Mouse (Mus musculus): Measurements from ENCODE around the gene Chrm5.
"Not testable (repeated sequence)": the region's sequence is repeated elsewhere in the genome, so short reads cannot be mapped to it uniquely, and the experiment has no call there.

Chrm5 gene

DNA sequence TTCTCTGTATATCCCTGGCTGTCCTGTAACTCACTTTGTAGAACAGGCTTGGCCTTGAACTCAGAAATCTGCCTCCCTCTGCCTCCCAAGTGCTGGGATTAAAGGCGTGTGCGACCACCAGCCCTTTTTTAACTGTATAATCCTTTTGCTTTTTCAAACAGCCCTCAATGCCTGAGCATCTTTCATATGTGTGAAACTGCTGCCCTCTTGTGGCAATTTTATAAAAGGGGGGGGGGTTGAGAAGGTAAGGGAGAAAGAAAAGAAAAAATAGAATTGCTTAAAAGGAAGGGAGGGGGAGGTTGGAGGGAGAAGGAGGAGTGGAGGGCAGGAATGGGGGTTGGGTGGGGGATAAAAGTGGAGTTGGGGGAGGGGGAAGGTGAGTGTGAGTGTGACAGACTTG is 995 bp upstream of the Chrm5 start:
- no peak for DNase-seq (ENCODE audit: low spot score in 2 of 2)

DNA sequence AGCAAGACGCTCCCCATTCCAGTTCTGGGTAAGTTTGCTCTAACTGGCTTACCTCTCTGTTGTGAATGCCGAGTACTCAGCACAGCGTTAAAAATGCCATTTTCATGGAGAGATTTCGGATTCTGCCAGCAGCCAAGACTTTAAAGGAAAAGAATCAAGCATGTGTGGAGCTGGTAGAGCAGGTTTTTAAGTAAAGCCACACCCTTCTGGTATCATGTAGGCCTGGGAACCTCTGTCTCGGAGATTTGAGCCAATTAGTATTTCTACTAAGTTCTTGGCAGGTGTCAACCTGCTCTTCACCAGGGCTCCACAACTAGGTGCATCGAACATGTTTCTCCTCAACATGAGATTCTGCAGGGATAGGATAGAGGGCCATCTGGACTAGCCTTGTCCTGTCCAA is 4.0 kb downstream of the Chrm5 start:
- no peak for DNase-seq (ENCODE audit: low spot score in 2 of 2)

DNA sequence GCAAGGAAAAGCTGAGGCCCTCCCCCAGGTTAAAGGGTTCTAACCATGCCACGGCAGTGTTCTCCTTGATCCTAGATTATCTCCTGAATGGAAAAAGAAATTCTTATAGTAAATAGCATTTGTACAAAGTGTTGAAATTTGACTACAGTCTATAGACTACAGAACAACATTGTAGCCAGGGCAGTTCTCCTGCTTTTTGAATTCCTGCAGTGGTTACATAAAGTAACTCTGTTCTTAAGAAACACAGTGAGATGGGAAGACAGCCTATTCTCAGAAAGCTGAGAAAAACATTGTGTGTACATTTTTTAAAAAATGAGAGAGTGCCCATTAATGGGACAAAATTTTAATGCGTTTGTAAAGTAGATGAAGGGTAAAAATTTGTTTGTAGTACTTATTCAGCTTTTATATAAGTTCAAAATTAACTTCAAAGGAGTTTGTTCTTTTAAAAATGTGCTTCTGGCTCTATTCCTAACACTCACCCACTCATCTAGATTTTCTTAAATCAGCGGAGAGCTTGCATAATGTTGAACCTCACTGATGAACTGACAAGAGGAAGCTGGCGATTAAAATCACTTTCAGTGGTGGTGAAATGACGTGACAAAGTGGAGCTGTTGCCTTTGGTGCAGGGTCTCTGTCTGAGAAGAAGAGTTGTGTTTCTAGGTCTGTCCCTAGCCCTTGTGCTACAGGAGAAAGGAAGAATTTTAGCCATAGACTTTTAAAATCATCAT is 5.4 kb downstream of the Chrm5 start:
- no peak for DNase-seq (ENCODE audit: low spot score in 2 of 2)

DNA sequence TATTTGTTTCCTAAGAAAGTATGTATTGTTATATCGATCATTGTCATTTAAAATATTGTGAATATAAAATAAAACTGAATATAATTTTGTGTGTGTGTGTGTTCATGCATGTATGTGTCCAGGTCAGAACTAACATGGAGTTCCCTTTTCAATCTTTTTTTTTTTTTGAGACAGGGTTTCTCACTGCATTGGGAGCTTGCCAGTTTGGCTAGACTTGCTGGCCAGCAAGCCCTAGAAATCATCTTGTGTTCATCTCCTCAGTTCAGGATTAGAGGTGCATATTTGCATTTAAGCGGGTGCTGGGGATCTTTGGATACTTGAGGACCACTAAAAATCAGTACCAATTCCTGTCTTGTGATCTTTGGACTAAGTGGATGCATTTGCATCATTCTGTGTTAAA is 8.5 kb downstream of the Chrm5 start:
- DNase-seq (ENCODE audit: low spot score in 2 of 2), result no peak

DNA sequence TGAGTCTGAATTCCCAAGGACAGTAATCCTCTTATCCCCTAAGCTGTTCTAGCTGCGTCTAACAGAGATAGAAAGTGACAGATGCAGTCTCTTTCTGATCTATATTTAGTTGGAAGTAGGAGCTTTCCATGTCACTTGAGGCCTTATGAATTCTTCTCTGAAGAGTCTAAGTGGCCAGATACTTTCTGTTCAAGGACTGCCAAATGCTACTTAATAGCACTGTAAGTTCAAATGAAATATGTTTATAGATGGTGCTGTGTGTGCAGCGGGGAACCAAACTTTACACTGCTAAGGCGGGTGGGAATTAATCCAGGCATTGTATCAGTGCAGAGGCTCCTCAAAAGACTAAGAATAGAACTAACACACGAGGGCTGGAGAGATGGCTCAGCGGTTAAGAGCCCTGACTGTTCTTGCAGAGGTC is 9.6 kb downstream of the Chrm5 start:
- DNase-seq (ENCODE audit: low spot score in 2 of 2), result no peak

DNA sequence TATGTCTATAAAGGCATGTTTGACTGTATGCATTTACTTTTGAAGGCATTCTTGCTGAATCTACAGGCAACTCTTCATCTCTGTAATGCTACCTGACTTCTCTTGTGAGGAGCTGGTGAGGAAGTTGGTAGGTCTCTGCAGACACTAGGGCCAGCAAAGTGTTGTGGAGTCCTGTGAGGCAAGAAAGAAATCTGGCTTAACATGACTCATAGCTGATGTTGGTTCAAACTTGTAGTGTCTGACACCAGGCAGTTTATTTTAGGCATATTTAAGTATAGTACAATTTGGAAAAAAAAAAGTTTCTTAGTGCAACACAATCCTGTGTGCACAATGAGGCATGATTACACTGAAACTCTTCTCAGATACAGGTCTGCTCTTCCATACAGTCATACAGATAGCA is 11.0 kb downstream of the Chrm5 start:
- no peak for DNase-seq (ENCODE audit: low spot score in 2 of 2)

DNA sequence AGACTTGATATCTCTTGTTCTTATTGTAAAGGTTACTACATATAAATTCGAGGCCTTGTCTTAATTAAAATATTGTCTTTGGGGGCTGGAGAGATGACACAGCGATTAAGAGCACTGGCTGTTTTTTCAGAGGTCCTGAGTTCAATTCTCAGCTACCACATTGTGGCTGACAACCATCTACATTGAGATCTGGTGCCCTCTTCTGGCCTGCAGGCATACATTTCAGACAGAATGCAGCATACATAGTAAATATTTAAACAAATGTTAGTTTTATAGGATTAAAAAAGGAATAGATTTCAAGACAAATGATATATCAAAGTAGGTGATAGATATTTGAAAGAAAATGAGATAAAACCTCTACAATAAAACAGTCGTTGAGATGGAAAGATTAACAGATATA is 20.0 kb downstream of the Chrm5 start:
- DNase-seq (ENCODE audit: low spot score in 2 of 2), result no peak

DNA sequence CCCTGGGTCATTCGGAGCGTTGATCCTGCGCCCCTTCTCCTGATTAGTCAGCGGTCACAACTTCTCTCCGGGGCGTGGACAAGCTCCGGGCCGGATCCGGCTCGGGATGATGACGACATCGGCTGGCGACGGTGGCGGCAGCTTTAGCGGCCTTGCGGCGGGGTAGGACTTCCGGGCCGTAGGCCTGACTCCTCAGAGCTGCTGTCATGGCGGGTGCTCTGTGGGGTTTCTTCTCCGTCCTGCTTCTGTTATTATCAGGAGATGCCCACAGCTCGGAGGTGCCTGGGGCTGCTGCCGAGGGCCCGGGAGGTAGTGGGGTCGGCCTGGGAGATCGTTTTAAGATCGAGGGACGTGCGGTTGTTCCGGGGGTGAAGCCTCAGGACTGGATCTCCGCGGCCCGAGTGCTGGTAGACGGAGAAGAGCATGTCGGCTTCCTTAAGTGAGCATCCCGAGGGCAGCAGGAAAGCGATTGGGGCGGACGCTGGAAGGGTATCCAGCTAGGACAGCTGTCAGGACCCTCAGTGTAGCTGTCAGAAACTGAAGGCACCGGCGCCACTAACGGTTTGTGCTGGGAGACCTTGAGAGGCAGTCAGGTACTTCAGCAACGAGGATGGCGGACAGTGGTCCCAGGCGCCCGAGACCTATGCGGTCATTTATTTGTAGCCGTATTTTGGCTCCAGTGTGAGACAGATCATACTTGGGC is 25.6 kb downstream of the Chrm5 start, which contains the start of gene Emc7:
Gene Emc7 (plus strand): TSS at position 136 of the 703 bp plus-strand sequence.
- DNase-seq (ENCODE audit: low spot score in 2 of 2), result peak; percentile 95 to 99

DNA sequence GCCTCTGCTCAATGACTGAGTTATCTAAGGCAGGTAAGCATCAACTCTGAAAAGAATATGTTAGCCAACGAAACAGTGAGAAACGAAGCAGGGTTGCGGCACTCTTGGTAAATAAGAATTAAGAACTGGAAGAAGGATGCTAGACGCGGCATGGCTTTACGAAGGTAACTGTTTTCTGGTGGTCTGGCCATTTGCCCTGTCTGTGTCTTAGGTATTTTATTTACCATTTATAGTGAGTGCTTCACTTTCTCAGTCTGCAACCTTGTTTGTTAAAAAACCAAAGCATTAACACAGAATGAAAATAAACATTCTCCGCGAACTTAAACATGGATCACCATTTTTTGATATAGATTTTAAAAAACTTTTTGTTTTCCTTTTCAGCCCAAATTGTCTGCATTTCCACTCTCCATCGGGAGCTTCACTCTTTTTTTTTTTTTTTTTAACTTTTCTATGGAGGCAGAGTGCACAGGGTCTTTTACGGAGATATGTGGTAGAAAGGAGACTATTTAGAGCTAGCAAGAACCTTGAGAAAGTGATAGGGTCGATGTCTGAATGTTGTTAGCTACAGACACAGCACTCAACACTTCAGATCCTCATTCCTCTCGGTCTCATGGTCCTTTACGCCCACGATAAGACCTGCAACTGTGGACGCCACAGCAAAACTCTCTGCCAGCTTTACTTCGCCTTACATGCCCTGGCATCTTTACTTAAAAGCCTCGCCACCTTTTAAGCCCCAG is 26.3 kb downstream of the Chrm5 start:
- DNase-seq (ENCODE audit: low spot score in 2 of 2), result no peak

DNA sequence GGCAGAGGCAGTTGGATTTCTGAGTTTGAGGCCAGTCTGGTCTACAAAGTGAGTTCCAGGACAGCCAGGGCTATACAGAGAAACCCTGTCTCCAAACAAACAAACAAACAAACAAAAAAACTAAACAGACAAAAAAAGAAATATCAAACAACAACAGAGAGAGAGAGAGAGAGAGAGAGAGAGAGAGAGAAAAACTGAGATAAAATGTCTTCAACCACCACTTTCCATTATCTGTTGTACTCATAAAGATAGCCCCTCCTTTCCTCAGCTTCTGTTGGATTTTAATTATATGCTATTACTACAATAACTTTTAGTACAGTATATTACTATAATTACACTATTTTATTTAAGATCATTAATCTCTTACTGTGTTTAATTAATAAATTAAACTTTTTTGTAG is 28.1 kb downstream of the Chrm5 start:
- not testable (repeated sequence) for DNase-seq (ENCODE audit: low spot score in 2 of 2)

DNA sequence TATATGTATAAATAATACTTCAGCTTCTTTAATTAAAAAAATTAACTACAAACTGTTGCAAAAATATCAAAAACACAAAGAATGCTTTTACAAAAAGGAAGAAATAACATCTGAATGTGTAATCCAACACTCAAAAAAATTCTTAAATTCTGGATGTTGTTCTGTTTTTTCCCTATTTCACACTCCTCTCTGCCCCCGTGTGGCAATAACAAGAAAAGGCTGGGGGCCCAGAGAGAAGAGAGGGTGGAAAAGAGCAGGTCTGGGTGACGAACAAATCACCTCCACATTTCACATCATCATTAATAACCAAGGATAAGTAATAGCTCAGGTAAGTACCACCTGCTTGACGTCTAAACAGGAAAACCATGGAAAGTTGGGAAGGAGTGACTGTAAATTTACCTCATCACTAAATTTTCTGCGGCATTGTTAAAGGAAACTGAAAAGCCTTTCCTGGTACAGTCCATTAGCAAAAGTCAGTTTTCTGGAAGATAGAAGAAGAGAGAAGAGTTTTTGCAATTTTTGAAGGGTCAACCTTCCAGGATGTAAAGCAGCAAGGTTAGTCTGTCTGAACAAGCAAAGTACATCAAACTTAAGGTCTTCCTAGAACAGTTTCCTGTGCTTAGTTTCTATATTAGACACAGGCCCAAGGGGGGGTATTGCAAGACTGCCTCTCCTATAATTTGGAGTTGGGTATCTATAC is 30.8 kb downstream of the Chrm5 start:
- DNase-seq (ENCODE audit: low spot score in 2 of 2), result no peak

DNA sequence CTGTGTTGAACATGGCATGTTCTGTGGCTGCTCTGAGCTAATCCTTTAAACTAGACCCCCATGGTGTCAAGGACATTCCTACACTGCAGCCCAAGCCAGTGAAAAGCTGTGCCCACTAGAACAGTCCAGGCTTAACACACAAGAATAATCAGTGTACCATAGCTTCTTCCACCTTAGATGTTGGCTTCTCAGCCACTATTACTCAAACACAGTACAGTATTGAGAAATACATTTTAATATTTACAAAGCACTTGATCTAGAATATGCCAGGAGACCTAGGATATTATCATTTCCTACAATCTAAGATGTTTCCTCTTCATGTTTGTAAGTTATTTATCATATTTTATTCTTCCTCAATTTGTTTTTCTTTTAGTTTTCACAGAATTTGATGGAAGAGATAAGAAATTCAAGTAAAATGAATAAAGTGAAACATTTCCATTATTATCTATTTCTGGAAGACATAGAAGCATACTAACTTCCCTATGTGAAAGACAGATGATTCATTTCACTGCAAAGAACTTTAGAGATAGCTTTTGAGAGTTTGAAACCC is 32.0 kb downstream of the Chrm5 start:
- DNase-seq (ENCODE audit: low spot score in 2 of 2), result no peak

DNA sequence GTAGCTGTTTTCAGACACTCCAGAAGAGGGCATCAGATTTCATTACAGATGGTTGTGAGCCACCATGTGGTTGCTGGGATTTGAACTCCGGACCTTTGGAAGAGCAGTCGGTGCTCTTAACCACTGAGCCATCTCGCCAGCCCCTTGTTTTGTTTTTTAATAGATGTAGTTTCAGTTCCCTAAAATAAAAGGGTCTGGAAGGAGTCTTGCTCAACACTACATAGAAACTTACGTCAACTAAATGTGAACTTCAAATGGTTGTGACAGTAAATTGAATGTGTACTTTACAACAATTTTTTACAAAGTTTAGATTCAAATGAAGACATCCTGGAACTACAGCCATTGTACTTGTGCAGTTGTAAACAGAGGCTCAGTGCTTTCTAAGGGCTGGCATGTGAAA is 32.5 kb downstream of the Chrm5 start:
- DNase-seq (ENCODE audit: low spot score in 2 of 2), result not testable (repeated sequence)

DNA sequence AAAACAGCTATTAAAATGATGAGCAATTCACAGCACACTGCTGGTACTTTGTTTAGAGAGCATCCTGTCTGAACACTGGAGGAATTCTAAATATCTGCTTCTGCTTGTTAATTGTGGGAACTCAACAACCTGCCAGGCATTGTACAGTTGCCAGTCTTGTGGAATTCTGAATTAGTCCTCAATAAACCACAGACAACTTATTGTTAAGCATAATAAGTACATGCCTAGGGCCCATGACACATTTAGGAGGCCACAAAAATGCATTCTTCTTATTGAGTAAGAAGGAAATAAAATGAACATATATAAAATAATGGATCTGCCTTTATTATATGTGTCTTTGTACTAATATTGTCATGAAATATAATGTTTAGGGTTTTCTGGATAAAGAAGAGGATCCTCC is 35.1 kb downstream of the Chrm5 start:
- DNase-seq (ENCODE audit: low spot score in 2 of 2), result no peak

DNA sequence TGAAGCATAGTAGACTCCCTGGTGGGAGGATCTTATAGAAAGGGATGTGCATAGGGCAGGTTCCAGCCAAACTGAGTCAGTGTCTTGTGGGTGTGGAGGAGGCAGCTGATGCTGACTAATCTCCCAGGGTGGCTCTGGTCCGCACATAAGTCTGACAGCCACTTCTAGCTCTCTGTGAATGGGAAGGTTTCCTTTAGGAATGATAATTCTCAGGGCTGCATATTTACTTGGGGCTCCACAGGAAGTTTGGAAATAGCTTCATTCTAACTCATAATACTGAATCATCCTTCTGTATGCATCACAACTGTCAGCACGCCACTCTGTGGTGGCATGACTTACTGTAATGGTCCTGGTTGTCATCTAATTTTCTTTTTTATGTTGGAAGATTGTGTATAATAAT is 37.1 kb downstream of the Chrm5 start:
- DNase-seq (ENCODE audit: low spot score in 2 of 2), result no peak

DNA sequence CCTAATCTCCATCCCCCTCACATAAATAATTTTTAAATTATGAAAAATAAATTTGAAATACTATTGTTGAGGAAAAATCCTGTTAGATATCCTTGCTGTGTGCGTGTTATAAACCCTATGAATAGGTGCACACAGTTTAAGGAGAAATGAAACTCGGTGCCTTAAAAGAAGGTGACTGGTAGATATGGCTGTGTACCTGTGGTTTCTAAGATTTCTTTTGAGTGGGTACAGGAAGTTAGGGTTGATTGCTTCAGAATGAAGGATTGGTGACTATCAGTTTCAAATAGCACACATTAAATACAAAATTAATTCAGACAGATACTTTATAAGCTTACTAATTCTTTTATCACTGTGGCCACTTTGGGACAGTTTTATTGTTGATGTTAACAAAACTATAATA is 43.0 kb downstream of the Chrm5 start:
- no peak for DNase-seq (ENCODE audit: low spot score in 2 of 2)

DNA sequence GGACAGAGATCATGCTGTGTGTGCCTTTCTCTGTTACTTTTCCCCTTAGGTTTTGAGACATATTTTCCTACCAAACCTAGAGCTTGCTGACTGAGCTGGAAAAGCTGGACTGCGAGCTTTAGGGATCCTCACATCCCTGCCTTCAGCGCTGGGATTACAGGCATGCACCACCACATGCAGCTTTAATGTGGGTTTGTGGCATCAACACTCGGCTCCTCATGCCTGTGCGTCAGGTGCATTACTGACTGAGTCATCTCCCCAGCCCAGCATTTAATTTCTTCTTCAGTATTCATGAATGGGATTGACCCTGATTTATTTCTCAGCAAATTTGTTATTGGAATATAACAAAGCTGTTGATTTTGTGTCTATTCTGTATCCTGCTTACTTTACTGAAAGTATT is 44.3 kb downstream of the Chrm5 start:
- DNase-seq (ENCODE audit: low spot score in 2 of 2), result no peak

DNA sequence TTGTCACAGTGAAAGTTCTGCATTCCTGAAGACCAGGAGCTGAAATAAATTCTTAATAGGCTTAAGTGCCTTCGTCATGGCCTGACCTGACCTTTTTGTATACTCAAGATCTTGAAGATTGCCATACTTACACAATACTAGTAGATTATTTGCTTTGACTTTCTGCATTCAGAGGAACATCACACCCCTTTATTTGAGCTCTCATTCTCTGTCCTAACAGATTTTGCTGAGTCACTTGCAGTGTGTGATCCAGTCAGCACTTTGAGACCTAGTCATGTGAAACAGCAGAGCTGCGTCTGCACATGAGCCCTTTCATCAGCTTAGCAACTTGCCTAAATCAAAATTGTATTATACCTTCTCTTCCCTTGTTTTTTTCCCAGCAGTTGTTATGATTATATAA is 47.2 kb downstream of the Chrm5 start:
- DNase-seq (ENCODE audit: low spot score in 2 of 2), result no peak

DNA sequence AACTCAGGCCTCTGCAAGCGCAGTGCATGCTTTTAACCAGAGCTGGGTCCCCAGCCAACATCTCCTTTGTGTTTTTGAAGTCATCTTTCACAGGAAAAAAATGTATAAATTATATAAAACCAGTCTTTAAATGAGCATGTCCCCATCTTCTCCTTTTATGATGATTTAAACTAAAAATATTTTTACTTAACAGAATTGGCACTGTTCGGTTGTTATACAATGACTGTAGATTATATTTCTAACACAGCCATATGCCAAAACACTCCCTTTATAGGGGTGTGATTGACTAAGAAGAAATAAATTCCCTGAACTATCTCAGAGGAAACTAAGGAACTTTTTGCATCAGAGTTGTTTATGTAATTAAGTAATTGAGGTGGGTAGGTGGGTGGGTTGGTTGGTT is 48.0 kb downstream of the Chrm5 start:
- DNase-seq (ENCODE audit: low spot score in 2 of 2), result no peak

DNA sequence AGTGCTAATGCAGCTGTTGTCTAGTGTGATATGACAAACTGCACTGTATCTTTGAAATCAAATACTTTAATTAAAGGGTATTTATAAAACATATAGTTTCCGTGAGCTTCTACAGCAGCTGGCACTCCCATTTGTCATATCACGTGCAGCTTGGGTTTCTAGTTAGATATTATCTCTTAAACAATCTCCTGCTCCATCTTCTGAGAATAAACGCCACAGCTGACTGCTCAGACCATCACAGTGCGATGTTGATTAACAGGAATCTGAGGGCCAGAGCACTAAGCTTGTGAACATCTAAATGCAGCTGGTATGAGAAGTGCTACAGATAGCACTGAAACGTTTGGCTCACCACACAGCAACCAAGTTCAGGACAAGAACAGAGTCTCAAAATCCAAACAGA is 50.2 kb downstream of the Chrm5 start:
- DNase-seq (ENCODE audit: low spot score in 2 of 2), result no peak

DNA sequence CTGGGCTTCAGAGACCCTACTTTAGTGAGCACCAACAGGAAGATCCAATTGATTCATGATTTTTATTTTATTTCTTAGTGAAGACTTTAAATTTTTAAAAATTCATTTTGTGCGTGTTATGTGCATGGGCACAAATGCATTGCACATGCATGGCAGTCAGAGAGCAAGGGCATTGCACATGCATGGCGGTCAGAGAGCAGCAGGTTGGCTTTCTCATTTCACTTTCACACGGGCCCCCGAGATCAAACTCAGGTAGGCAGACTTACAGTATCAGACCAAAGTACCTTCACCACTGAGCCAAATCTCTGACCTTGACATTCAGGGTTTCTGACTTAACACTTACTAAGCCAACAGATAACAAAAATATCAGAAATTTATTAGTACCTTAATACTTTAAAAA is 50.9 kb downstream of the Chrm5 start:
- no peak for DNase-seq (ENCODE audit: low spot score in 2 of 2)

All from urinary bladder, postnatal 4 days (tissue).